ENCODE assay signal across 17 mouse cellular contexts in the genomic region with DNA sequence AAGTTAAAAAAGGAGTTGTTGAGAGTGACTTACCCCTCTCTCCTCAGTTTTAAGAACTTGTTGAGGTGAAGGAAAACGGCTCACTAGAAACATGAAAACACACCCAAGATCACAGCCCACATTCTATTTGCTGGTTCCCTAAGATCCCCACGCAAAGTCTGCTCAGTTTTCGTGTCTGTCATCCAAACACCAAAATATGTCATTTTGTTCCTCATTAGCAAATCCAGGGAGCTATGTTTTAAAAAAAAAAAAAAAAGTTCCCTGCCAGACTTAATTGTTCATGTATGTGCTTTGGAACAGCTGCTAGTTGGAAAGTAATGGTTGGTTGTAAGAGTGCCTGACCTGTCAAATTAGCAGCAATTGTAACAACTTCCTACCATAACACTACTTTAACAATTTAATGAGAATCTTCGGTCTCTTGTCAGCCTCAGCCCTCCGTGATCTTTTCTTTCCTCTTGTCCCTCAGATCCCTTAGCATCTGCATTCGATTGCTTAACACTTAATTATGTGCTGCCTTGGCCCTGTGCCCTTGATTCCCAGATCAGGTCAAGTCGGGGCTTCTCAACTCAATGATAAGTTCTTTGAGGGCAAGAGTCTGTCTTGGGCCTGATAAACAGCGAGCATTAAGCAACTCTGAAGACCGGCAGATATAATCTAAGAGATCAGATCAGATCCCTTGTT. TPM values are rescaled to one million over a fixed set of nuclear protein-coding genes. Genes with fewer than 3 reads are reported as not detected.
DNase-seq lines count a peak whose midpoint lies in the region; ATAC-seq lines count a peak whose summit lies in the region.
"Had no signal": no experiment of that assay in that cellular context is flagged by ENCODE, and none has a peak within 500 bp of the region (broad histone marks: within the 10 kb centered on the region; RNA-seq: fewer than 3 reads in every experiment).

No protein-coding gene starts in this region.

- H3K4me1 ChIP-seq in lung, embryonic 15.5 days = peaks cover 19% of the 10 kb centered on the region
- H3K4me1 ChIP-seq in liver, embryonic 11.5 days (replicated peaks; ENCODE audit: control insufficient read depth, insufficient read depth, low read length) = peaks cover 6% of the 10 kb centered on the region; the same call in 1 of the 2 replicates

- no peaks in the 10 kb centered on the region for H3K27me3 ChIP-seq in lung, embryonic 15.5 days
- no peaks in the 10 kb centered on the region for H3K27me3 ChIP-seq in liver, embryonic 11.5 days (replicated peaks; ENCODE audit: control insufficient read depth, insufficient read depth, low read length)

- no peak overlapping the region for H3K9ac ChIP-seq in lung, embryonic 15.5 days
- no peak overlapping the region for H3K9ac ChIP-seq in liver, embryonic 11.5 days (ENCODE audit: low read depth, low read length)
- H3K9ac ChIP-seq: liver, embryonic 12.5 days had no signal

- peak overlapping the region; percentile 69 for H3K4me2 ChIP-seq in lung, embryonic 15.5 days
- no peak overlapping the region for H3K4me2 ChIP-seq in liver, embryonic 11.5 days

- WGBS in lung, embryonic 15.5 days = 40% methylated on average over 9 of the region's 9 CpGs
- 40% methylated on average over 9 of the region's 9 CpGs for WGBS in liver, embryonic 11.5 days

- 0 out of 2 replicates have a peak overlapping the region, but pooled peaks have one; percentile 5 for H3K27ac ChIP-seq in lung, embryonic 15.5 days
- no peak overlapping the region for H3K27ac ChIP-seq in liver, embryonic 11.5 days (ENCODE audit: low read depth, low read length)
- H3K27ac ChIP-seq: heart, adult 2 months; liver, embryonic 12.5 days; neural tube, embryonic 13.5 days had no signal

- no peak for ATAC-seq in lung, embryonic 15.5 days (ENCODE audit: borderline replicate concordance, extremely low read depth, low FRiP score, low TSS enrichment)
- no peak for ATAC-seq in liver, embryonic 11.5 days (replicated peaks; ENCODE audit: low FRiP score)
- ATAC-seq: forebrain, embryonic 14.5 days; liver, embryonic 12.5 days had no signal

- intact Hi-C loops in left cerebral cortex, postnatal 14 days (cut with DNase I) = no loop called here

- peak; percentile 15 for DNase-seq in adrenal gland, postnatal 14 days
- no peak for DNase-seq in adrenal gland, postnatal 25 days
- DNase-seq in kidney, adult 18-20 months = peak; percentile 6
- no peak for DNase-seq in kidney, adult 9 months
- peak; percentile 68 for DNase-seq in Muller cell, postnatal 12 days (ENCODE audit: inconsistent ontology term)
- no peak for DNase-seq in left cerebral cortex, postnatal 14 days (ENCODE audit: low spot score in 2 of 2)
- no peak for DNase-seq in liver, embryonic 11.5 days (ENCODE audit: low spot score)
- DNase-seq: adrenal gland, adult 2 months; cerebellum, adult 11-12 months; heart, adult 2 months; right cerebral cortex, postnatal 4 days had no signal

- H3K9me3 ChIP-seq in lung, embryonic 15.5 days = no peaks in the 10 kb centered on the region
- H3K9me3 ChIP-seq in liver, embryonic 11.5 days (ENCODE audit: control insufficient read depth, low read length) = no peaks in the 10 kb centered on the region
- H3K9me3 ChIP-seq: G1E; hindbrain, embryonic 10.5 days; liver, embryonic 12.5 days; neural tube, embryonic 13.5 days had no signal

- H3K36me3 ChIP-seq in lung, embryonic 15.5 days = no peaks in the 10 kb centered on the region
- H3K36me3 ChIP-seq in liver, embryonic 11.5 days (ENCODE audit: control insufficient read depth, insufficient read depth, low read length) = no peaks in the 10 kb centered on the region; the same call in 1 of the 2 replicates
- H3K36me3 ChIP-seq: G1E; liver, embryonic 12.5 days; neural tube, embryonic 13.5 days had no signal

- no peak overlapping the region for H3K4me3 ChIP-seq in lung, embryonic 15.5 days
- no peak overlapping the region for H3K4me3 ChIP-seq in liver, embryonic 11.5 days (ENCODE audit: low read depth, low read length)
- H3K4me3 ChIP-seq: heart, adult 2 months; liver, embryonic 12.5 days had no signal

RNA-seq across cellular contexts. Expression of a gene that starts 1.2 kb away (rescaled TPM):
- 12.3 and 16.9 TPM in 2 replicates for total RNA-seq in adrenal gland, postnatal 14 days (2021)
- 14.1 and 16.4 TPM in 2 replicates for total RNA-seq in adrenal gland, postnatal 25 days (2021)
- polyA plus RNA-seq in lung, embryonic 15.5 days (2015; fragmentation: Nextera tagmentation; extraction: Ambion mirVana) = 20.9 and 23.8 TPM in 2 replicates
- total RNA-seq in left cerebral cortex, postnatal 14 days (2021) = 100 to 1,000 TPM; 377 to 379 TPM
- polyA plus RNA-seq in liver, embryonic 11.5 days (2014; fragmentation: Nextera tagmentation; extraction: Ambion mirVana) = 7.3 and 9.0 TPM in 2 replicates
- polyA plus RNA-seq: G1E had no signal

Comparison
In these comparisons a context has a peak if more than half of its experiments do, and no peak if none do; other contexts are left out.
1. DNase-seq: peak in adrenal gland, postnatal 14 days (single experiment), kidney, adult 18-20 months (single experiment) and Muller cell, postnatal 12 days (single experiment); none in adrenal gland, postnatal 25 days (single experiment), kidney, adult 9 months (single experiment), left cerebral cortex, postnatal 14 days (0 of 2) and liver, embryonic 11.5 days (single experiment).
2. RNA of a gene that starts 1.2 kb away (total RNA-seq): 377 to 379 TPM in left cerebral cortex, postnatal 14 days; 14.1 to 16.4 TPM in adrenal gland, postnatal 25 days and 12.3 to 16.9 TPM in adrenal gland, postnatal 14 days; every median in the first group is over 10 times any median in the second.